Mouse (Mus musculus): ENCODE data around the gene Npat. TPM values are rescaled to one million over a fixed set of nuclear protein-coding genes. Genes with fewer than 3 reads are reported as not detected.

The Npat gene
- polyA plus RNA-seq, 1 experiment: 10.5 TPM

DNA sequence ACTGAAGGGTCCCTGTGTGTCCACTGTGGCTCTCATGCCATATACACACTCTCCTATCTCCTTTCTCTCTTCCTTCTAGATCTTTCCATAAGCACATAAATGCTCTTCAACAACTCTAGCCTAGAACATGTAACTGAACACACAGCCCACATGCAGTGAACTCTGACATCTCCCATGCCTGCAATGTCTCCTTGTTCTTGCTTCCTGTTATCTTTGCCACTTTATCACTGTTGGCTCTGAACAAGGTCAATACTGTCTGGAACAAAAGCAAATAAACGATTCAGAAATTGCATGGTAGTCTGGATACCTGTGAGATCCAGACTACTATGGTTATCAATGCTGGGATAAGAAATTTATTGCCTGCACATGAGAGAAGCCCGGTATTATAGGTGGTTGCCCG is 67.0 kb downstream of the Npat start:
- Histone ChIP-seq H3K4me3 (replicated peaks; ENCODE audit: insufficient read depth, low read depth, low read length) (no peak overlapping the region), H3K4me1 (ENCODE audit: control insufficient read depth, insufficient read depth, low read length) (peaks cover 9% of the 10 kb centered on the region), H3K27me3 (ENCODE audit: control insufficient read depth, insufficient read depth, low read length) (no peaks in the 10 kb centered on the region), H3K27ac (ENCODE audit: insufficient read depth, low read length) (no peak overlapping the region)
- 82% methylated on average over 3 of the region's 3 CpGs for WGBS
- TF ChIP-seq CTCF (IDR thresholded peaks at IDR 0.05; ENCODE audit: borderline replicate concordance, insufficient read depth, low read depth, low read length): no peak
- no peak for DNase-seq

DNA sequence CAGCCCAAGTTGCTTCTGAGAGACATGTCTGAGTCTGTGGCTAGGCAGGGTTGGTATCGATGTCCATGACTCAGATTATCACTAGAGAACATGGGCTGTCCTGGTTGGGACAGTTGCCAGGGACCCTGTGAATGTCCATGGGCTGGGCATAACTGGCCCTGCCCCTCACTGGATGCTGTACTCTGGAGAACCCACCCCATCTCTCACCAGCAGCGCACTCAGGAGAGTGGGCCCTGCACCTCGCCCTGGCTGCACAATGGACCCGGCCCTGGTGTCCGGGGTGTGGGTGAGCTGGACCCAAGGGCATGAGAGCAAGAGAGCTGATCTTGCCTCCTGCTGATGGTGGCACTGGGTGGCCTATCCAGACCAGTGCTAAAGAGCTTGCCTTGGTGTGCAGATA is 68.1 kb downstream of the Npat start:
- H3K4me3 ChIP-seq (replicated peaks; ENCODE audit: insufficient read depth, low read depth, low read length): no peak overlapping the region
- no peak overlapping the region for H3K27ac ChIP-seq (ENCODE audit: insufficient read depth, low read length)
- DNase-seq: no peak
- 83% methylated on average over 5 of the region's 5 CpGs for WGBS
- no peaks in the 10 kb centered on the region for H3K27me3 ChIP-seq (ENCODE audit: control insufficient read depth, insufficient read depth, low read length)
- peaks cover 9% of the 10 kb centered on the region for H3K4me1 ChIP-seq (ENCODE audit: control insufficient read depth, insufficient read depth, low read length)
- TF ChIP-seq CTCF (IDR thresholded peaks at IDR 0.05; ENCODE audit: borderline replicate concordance, insufficient read depth, low read depth, low read length) (no peak), POLR2A (IDR thresholded peaks at IDR 0.05; ENCODE audit: borderline replicate concordance, insufficient read depth, low read length) (no peak)

DNA sequence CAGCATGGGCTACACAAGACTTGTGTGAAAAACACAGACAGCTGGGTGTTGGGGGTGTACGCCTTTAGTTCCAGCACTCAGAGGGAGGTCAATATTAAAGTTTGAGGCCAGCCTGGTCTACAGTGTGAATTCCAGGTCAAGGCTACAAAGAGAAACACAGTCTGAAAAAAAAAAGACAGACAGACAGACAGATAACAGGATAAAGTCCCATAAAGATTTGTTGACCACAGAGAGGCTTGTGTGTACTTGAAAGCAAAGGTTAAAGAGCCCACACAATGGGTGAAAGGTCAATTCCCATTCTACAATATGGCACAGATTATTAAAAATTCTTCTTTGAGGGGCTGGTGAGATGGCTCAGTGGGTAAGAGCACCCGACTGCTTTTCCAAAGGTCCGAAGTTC is 70.3 kb downstream of the Npat start:
- Histone ChIP-seq H3K27me3 (ENCODE audit: control insufficient read depth, insufficient read depth, low read length) (no peaks in the 10 kb centered on the region), H3K27ac (ENCODE audit: insufficient read depth, low read length) (no peak overlapping the region), H3K4me3 (replicated peaks; ENCODE audit: insufficient read depth, low read depth, low read length) (no peak overlapping the region), H3K4me1 (ENCODE audit: control insufficient read depth, insufficient read depth, low read length) (peaks cover 9% of the 10 kb centered on the region)
- TF ChIP-seq CTCF (IDR thresholded peaks at IDR 0.05; ENCODE audit: borderline replicate concordance, insufficient read depth, low read depth, low read length): no peak
- WGBS: 90% methylated on average over 3 of the region's 3 CpGs
- DNase-seq: no peak

DNA sequence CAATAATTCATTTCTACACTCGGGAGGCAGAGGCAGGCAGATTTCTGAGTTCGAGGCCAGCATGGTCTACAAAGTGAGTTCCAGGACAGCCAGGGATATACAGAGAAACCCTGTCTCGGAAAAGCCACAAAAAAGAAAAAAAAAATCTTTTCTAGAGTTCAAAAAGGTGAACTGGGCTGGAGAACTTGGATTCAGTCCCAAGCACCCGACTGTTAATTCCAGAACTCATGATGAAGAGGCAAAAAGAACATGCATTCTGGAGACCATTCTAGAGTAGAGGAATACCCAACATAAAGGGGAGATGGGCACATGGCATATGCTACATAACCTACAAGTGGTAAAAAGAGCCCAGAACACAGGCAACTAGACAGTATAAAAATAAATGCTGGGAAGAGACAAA is 71.0 kb downstream of the Npat start:
- Histone ChIP-seq H3K27ac (ENCODE audit: insufficient read depth, low read length) (no peak overlapping the region), H3K4me1 (ENCODE audit: control insufficient read depth, insufficient read depth, low read length) (peaks cover 9% of the 10 kb centered on the region), H3K4me3 (replicated peaks; ENCODE audit: insufficient read depth, low read depth, low read length) (no peak overlapping the region), H3K27me3 (ENCODE audit: control insufficient read depth, insufficient read depth, low read length) (no peaks in the 10 kb centered on the region)
- no peak for DNase-seq
- TF ChIP-seq POLR2A (IDR thresholded peaks at IDR 0.05; ENCODE audit: borderline replicate concordance, insufficient read depth, low read length) (no peak), CTCF (IDR thresholded peaks at IDR 0.05; ENCODE audit: borderline replicate concordance, insufficient read depth, low read depth, low read length) (no peak)
- 74% methylated on average over 4 of the region's 4 CpGs for WGBS

DNA sequence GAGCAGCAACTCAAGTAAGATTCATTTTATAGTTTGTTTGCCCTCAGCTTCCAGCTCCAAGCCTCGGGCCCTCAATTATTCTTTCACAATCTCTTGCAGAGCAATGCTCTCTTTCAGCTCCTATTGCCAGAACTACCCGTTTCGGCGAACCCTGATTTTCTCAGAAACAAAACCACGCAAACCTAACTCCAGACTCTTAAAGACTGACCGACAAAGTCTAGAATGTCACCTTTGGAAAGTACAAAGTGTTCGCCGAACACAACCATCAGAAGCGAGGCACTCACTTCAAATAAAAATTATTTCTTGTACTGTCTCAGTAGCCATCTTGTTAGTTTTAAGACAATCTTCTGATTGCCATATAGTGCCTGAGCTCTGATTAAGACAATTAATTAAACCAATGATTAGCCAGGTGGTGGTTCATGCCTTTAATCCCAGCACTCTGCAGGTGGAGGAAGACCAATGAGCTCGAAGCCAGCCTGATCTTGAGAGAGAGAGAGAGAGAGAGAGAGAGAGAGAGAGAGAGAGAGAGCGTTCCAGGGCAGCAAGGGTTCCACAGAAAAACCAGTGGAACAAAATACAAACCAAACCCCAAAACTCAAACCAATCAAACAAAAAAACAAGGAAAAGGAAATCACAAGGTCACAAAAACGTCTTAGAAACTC is 72.6 kb downstream of the Npat start:
- Histone ChIP-seq H3K4me1 (ENCODE audit: control insufficient read depth, insufficient read depth, low read length) (peaks cover 7% of the 10 kb centered on the region), H3K4me3 (replicated peaks; ENCODE audit: insufficient read depth, low read depth, low read length) (peak overlapping the region; percentile 93), H3K27ac (ENCODE audit: insufficient read depth, low read length) (peak overlapping the region; percentile 82), H3K27me3 (ENCODE audit: control insufficient read depth, insufficient read depth, low read length) (no peaks in the 10 kb centered on the region)
- DNase-seq: no peak
- no peak for TF ChIP-seq CTCF (IDR thresholded peaks at IDR 0.05; ENCODE audit: borderline replicate concordance, insufficient read depth, low read depth, low read length)
- no peak for TF ChIP-seq POLR2A (IDR thresholded peaks at IDR 0.05; ENCODE audit: borderline replicate concordance, insufficient read depth, low read length)
- 47% methylated on average over 12 of the region's 12 CpGs for WGBS

DNA sequence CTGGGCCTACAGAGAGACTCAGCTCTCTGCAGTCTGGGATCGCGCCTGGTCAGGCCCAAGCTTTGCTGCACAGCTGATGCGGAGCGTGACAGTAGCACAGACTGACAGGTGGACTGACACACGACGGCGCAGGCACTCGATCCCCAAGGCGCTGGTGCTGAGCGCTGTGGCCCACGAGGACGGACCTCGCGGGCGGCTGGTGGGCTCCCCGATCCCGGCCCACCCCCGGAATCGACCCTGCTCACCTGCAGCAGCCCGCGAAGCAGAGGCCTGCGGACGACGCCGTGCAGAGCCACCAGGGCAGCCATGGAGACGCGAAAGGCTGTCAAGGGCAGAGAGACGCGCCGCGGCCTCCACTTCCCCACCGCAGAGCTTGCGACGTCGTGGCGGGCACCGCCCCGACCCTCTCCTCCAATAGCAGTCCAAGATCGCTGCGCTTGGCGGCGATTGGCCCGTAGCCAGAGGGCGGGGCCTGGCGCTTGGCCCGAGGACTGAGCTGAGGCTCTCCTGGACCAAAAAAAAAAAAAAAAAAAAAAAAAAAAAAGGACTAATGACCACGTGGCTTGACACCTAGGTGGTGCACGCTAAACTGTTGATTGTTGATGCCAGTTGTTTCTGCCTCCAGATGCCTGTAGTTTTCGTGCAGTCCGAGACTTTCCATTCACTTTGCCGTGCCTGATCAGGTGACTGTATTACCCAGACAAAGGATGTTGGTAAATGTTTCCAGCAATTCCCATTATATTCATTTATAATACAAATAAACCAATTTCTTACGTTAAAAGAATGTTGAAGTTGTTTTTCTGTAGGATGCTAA is 73.3 kb downstream of the Npat start, which contains the start of gene Acat1:
Gene Acat1 (minus strand): TSS at position 415 of the 814 bp plus-strand sequence.
- Histone ChIP-seq H3K4me1 (ENCODE audit: control insufficient read depth, insufficient read depth, low read length) (no peaks in the 10 kb centered on the region), H3K27ac (ENCODE audit: insufficient read depth, low read length) (peak within 1 kb of the TSS; percentile 82), H3K4me3 (replicated peaks; ENCODE audit: insufficient read depth, low read depth, low read length) (peak within 1 kb of the TSS; percentile 93), H3K27me3 (ENCODE audit: control insufficient read depth, insufficient read depth, low read length) (no peaks in the 10 kb centered on the region)
- 1% methylated on average over 52 of the region's 52 CpGs for WGBS
- peak; percentile 95 for DNase-seq
- TF ChIP-seq POLR2A (IDR thresholded peaks at IDR 0.05; ENCODE audit: borderline replicate concordance, insufficient read depth, low read length): peak; percentile 83
- no peak for TF ChIP-seq CTCF (IDR thresholded peaks at IDR 0.05; ENCODE audit: borderline replicate concordance, insufficient read depth, low read depth, low read length)

DNA sequence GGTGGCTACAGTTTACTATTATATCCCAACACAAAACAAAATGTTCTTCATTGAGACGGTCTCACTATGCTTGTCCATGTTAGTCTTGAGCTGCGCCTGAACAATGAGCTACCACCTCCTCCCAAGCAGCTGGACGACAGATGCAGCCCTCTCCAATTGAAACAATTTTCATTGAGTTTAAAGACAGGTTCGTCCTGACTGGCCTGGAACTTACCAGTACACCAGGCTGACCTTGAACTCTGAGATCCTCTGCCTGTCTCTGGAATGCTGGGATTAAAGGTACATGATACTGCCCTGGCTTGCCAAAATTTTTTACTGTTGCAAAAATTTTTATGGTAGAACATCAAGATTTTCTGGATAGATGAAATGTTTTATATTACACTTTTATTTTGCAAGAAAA is 77.4 kb downstream of the Npat start:
- Histone ChIP-seq H3K27ac (ENCODE audit: insufficient read depth, low read length) (no peak overlapping the region), H3K27me3 (ENCODE audit: control insufficient read depth, insufficient read depth, low read length) (no peaks in the 10 kb centered on the region), H3K4me1 (ENCODE audit: control insufficient read depth, insufficient read depth, low read length) (no peaks in the 10 kb centered on the region), H3K4me3 (replicated peaks; ENCODE audit: insufficient read depth, low read depth, low read length) (no peak overlapping the region)
- DNase-seq: no peak
- WGBS: 83% methylated on average over 4 of the region's 4 CpGs
- TF ChIP-seq CTCF (IDR thresholded peaks at IDR 0.05; ENCODE audit: borderline replicate concordance, insufficient read depth, low read depth, low read length): no peak
- TF ChIP-seq POLR2A (IDR thresholded peaks at IDR 0.05; ENCODE audit: borderline replicate concordance, insufficient read depth, low read length): no peak

DNA sequence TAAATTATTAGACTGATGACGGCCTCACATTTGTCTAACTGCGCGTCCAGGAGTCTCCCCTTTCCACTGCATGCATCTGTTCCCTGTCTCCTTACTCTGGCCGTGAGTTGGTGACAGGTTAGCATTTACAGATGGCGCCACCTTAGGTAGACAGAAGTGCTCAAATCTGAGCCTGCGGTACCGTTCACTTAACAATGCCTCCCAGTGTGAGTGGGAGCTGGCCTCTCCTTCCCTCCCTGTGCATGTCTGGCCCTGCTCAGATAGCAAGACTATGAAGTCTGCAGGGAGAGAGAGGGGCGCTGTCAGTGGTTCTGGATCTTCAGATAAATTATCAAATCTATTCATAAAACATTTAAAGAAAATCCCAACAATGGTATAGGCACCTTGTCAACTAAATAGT is 78.4 kb downstream of the Npat start:
- WGBS: 76% methylated on average over 8 of the region's 8 CpGs
- no peak overlapping the region for H3K4me3 ChIP-seq (replicated peaks; ENCODE audit: insufficient read depth, low read depth, low read length)
- no peaks in the 10 kb centered on the region for H3K27me3 ChIP-seq (ENCODE audit: control insufficient read depth, insufficient read depth, low read length)
- no peak for TF ChIP-seq POLR2A (IDR thresholded peaks at IDR 0.05; ENCODE audit: borderline replicate concordance, insufficient read depth, low read length)
- TF ChIP-seq CTCF (IDR thresholded peaks at IDR 0.05; ENCODE audit: borderline replicate concordance, insufficient read depth, low read depth, low read length): no peak
- no peak for DNase-seq
- no peak overlapping the region for H3K27ac ChIP-seq (ENCODE audit: insufficient read depth, low read length)
- no peaks in the 10 kb centered on the region for H3K4me1 ChIP-seq (ENCODE audit: control insufficient read depth, insufficient read depth, low read length)

Other genes with a start within 250 kb of the Npat start
- gene Exph5, start 235.4 kb upstream of the Npat start, polyA plus RNA-seq (2012; rRNA removed): 25.2 and 32.7 TPM in 2 replicates
- gene Kdelc2, start 153.0 kb upstream of the Npat start, polyA plus RNA-seq (2012; rRNA removed): 3.0 and 3.5 TPM in 2 replicates
- 0.54 and 0.81 TPM in 2 replicates for gene 4930550C14Rik, start 134.7 kb upstream of the Npat start, polyA plus RNA-seq (2012; rRNA removed)
- gene Atm, start 307 bp upstream of the Npat start, polyA plus RNA-seq (2012; rRNA removed): 7.2 and 8.0 TPM in 2 replicates
- 80.2 and 81.6 TPM in 2 replicates for gene Acat1, start 73.3 kb downstream of the Npat start, polyA plus RNA-seq (2012; rRNA removed)
- gene Cul5, start 133.0 kb downstream of the Npat start, polyA plus RNA-seq (2012; rRNA removed): 20.5 and 20.7 TPM in 2 replicates
- gene Rab39, start 169.2 kb downstream of the Npat start, polyA plus RNA-seq (2012; rRNA removed): 0.65 and 0.71 TPM in 2 replicates
- 5.4 and 6.0 TPM in 2 replicates for gene Slc35f2, start 234.5 kb downstream of the Npat start, polyA plus RNA-seq (2012; rRNA removed)

Data from cerebellum, adult 2 months (tissue).